Mouse (Mus musculus) thymus, adult 2 months (tissue): ENCODE data around the gene Galnt10.

Source experiments
- CTCF ChIP-seq: fragments of 200-500 bp; IDR thresholded peaks from 2 replicates; pipeline ENCODE4 v1.5.1; 2012; ENCODE audit warnings: mild to moderate bottlenecking, control low read depth, low read length, moderate library complexity, borderline replicate concordance; ENCODE audit not compliant: control insufficient read depth, poor library complexity, insufficient read depth; ENCODE audit errors: extremely low read depth
- POLR2A ChIP-seq: fragments of 200-500 bp; IDR thresholded peaks from 2 replicates; pipeline ENCODE4 v1.6.1; 2012; ENCODE audit warnings: mild to moderate bottlenecking, low read length, control low read depth, moderate library complexity; ENCODE audit not compliant: control insufficient read depth, poor library complexity, insufficient read depth; ENCODE audit errors: extremely low read depth

- TF ChIP-seq CTCF (no peak), POLR2A (no peak)
Observed at GRCm38 (mm10) chr11:57773936-57774335, 128.7 kb downstream of the Galnt10 start.
